Mouse (Mus musculus): ENCODE measurements at regions not wholly inside any gene's neighbourhood (a gene's known extent, or its start where the extent isn't known, plus 50 kb on each side); places are given as distances from the start of the nearest gene placed in this dataset.

GRCm38 (mm10) chr2:128301709-128302108 lies 175.9 kb downstream of the Bcl2l11 start:
- no peak for DNase-seq (ENCODE audit: low spot score in 2 of 2)

GRCm38 (mm10) chr2:128304063-128304712 lies 178.3 kb downstream of the Bcl2l11 start:
- DNase-seq (ENCODE audit: low spot score in 2 of 2), result no peak

GRCm38 (mm10) chr2:128306693-128307092 lies 180.9 kb downstream of the Bcl2l11 start:
- no peak for DNase-seq (ENCODE audit: low spot score in 2 of 2)

GRCm38 (mm10) chr2:128309541-128310030 lies 183.7 kb downstream of the Bcl2l11 start:
- DNase-seq (ENCODE audit: low spot score in 2 of 2), result no peak

- peak; percentile 71 to 76 for DNase-seq (ENCODE audit: low spot score in 2 of 2)
These were observed 184.2 kb downstream of the Bcl2l11 start for GRCm38 (mm10) chr2:128310081-128310480.

GRCm38 (mm10) chr2:128312084-128312594 lies 186.3 kb downstream of the Bcl2l11 start:
- DNase-seq (ENCODE audit: low spot score in 2 of 2), result no peak

- no peak for DNase-seq (ENCODE audit: low spot score in 2 of 2)
These were observed 187.1 kb downstream of the Bcl2l11 start for GRCm38 (mm10) chr2:128312659-128313581.

- DNase-seq (ENCODE audit: low spot score in 2 of 2), result no peak
These were observed 187.7 kb downstream of the Bcl2l11 start for GRCm38 (mm10) chr2:128313582-128313918.

- no peak for DNase-seq (ENCODE audit: low spot score in 2 of 2)
These were observed 188.1 kb downstream of the Bcl2l11 start for GRCm38 (mm10) chr2:128313948-128314347.

GRCm38 (mm10) chr2:128316516-128316915 lies 190.7 kb downstream of the Bcl2l11 start:
- DNase-seq (ENCODE audit: low spot score in 2 of 2), result no peak

- no peak for DNase-seq (ENCODE audit: low spot score in 2 of 2)
These were observed 192.4 kb downstream of the Bcl2l11 start for GRCm38 (mm10) chr2:128318266-128318665.

- no peak for DNase-seq (ENCODE audit: low spot score in 2 of 2)
These were observed 193.1 kb downstream of the Bcl2l11 start for GRCm38 (mm10) chr2:128318956-128319355.

- DNase-seq (ENCODE audit: low spot score in 2 of 2), result no peak
These were observed 195.6 kb downstream of the Bcl2l11 start for GRCm38 (mm10) chr2:128321475-128321874.

- no peak for DNase-seq (ENCODE audit: low spot score in 2 of 2)
These were observed 198.6 kb downstream of the Bcl2l11 start for GRCm38 (mm10) chr2:128324256-128325096.

- no peak for DNase-seq (ENCODE audit: low spot score in 2 of 2)
These were observed 199.2 kb downstream of the Bcl2l11 start for GRCm38 (mm10) chr2:128325097-128325421.

- DNase-seq (ENCODE audit: low spot score in 2 of 2), result no peak
These were observed 199.6 kb downstream of the Bcl2l11 start for GRCm38 (mm10) chr2:128325456-128325855.

- no peak for DNase-seq (ENCODE audit: low spot score in 2 of 2)
These were observed 205.0 kb downstream of the Bcl2l11 start for GRCm38 (mm10) chr2:128330833-128331232.

- DNase-seq (ENCODE audit: low spot score in 2 of 2), result no peak
These were observed 205.4 kb downstream of the Bcl2l11 start for GRCm38 (mm10) chr2:128331275-128331674.

GRCm38 (mm10) chr2:128331681-128332080 lies 205.8 kb downstream of the Bcl2l11 start:
- DNase-seq (ENCODE audit: low spot score in 2 of 2), result no peak

GRCm38 (mm10) chr2:128333401-128334142 lies 207.7 kb downstream of the Bcl2l11 start:
- DNase-seq (ENCODE audit: low spot score in 2 of 2), result no peak

GRCm38 (mm10) chr2:128334143-128334470 lies 208.3 kb downstream of the Bcl2l11 start:
- no peak for DNase-seq (ENCODE audit: low spot score in 2 of 2)
